Mouse (Mus musculus) CD8-positive naive resting alpha-beta T cell, adult 2 months (primary cell): Measurements from ENCODE around the gene Cdc20b.
"Not testable (repeated sequence)": the region's sequence is repeated elsewhere in the genome, so short reads cannot be mapped to it uniquely, and the experiment has no call there.

ENCODE experiments used
- DNase-seq, 2 experiments: peaks; one replicate each; pipeline ENCODE4 v3.0.0; 2022; ENCODE audit warnings: low read depth in 2 of 2, low spot score in 2 of 2

Cdc20b gene

DNA sequence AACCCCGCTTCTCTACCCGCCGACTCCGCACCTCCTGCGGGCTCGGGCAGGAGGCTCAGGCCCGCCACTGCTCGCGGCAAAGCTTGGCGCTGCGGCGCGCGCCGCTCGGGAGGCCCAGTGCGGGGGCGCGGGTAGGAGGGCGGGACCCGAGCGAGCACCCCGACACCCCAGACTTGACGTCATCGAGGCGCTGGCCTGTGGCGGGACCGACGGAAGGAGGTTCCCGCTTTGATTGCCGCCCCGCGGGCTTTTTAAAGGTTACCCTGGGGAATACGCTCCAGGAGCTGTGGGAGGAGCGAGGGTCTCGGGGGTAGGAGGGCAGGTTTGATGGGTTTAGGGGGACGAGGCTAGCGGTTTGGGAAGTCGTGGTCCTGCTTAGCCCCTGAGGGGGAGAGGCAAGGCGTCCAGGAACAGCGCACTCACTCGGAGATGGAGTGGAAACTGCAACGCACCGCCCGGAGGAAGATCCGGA, at the start of gene Cdc20b:
TSS of gene Cdc20b (plus strand) at position 162 of the 472 bp plus-strand sequence.
- DNase-seq, result peak; percentile 65 to 76

- no peak for DNase-seq
Observed at GRCm38 (mm10) chr13:112985605-112986450, 49.1 kb upstream of the Cdc20b start.

DNA sequence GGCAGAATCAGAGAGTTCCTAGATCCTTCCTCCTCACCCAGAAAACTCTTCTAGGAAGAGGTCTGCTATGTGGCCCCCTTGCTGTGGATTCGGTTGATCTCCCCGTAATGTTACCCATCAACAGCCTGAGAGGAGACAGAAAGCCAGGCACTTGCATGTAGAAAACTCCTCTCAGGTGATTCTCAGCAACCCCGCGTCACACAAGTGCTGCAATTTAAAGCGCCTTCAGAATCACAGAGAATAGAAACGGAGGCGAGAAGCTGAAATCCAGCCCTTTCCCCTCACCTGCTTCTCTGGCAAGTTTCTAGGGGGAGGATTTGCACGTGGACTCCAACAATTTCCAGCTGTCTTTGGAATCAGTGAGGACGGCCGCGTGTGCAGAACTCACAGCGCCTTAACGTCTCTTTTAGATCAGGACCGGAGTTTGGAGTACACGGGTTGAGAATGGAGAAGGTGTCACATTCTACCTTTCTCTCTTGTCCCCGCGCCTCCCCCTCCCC, 48.4 kb upstream of the Cdc20b start:
- no peak for DNase-seq

- DNase-seq, result peak; percentile 82 to 85
Observed at GRCm38 (mm10) chr13:112987532-112987943, 47.4 kb upstream of the Cdc20b start, which contains the start of gene Ccno. TSS of gene Ccno (plus strand) at chr13:112987802.

GRCm38 (mm10) chr13:112987991-112988390, 46.9 kb upstream of the Cdc20b start:
- DNase-seq, result no peak

GRCm38 (mm10) chr13:112988866-112989265, 46.0 kb upstream of the Cdc20b start:
- DNase-seq, result no peak

DNA sequence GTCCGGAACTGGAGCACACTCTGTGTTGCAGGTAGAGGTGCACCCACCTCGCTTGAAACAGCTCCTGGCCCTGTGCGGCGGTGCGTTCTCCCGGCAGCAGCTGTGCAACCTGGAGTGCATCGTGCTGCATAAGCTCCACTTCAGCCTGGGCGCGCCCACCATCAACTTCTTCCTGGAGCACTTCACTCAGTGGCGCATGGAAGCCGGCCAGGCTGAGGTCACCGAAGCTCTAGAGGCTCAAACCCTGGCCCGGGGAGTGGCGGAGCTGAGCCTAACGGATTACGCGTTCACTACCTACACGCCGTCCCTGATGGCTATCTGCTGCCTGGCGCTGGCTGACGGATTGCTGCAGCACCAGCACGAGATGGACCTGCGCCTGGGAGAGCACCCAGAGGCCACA, 45.4 kb upstream of the Cdc20b start:
- no peak for DNase-seq

- no peak for DNase-seq
Observed at GRCm38 (mm10) chr13:112990346-112990745, 44.6 kb upstream of the Cdc20b start.

DNA sequence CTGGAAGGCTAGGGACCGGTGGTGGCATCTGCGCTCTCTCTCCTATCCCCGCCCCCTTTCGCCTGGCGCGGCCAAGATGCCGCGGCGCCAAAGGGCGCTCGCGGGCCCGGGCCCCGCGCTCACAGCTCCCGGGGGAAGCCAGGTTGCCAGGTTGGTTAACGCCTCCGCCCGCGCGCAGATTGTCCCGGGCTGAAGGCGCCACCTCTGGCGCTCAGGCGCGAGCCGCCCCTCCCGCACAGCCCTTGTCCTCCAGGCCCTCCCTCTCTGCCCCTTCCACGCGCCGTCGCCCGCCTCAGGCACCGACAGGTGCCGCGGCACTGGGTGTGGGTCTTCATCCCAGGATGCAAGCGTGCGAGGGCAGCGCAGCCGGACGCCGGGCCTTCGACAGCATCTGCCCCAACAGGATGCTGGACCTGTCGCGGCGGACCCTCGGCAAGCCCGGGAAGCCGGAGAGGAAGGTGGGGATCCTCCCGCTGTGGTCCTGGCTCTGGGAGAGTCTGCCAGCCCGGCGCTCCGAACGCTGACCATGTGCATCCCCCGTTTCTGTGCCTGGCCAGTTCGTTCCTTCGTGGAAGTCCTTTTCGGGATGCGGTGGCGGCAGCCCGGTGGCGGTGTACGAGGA, 41.3 kb upstream of the Cdc20b start, which contains the start of gene Mcidas:
TSS of gene Mcidas (plus strand) at position 315 of the 622 bp plus-strand sequence.
- no peak for DNase-seq

GRCm38 (mm10) chr13:112994191-112994590, 40.7 kb upstream of the Cdc20b start:
- DNase-seq, result peak; percentile 54 to 68

DNA sequence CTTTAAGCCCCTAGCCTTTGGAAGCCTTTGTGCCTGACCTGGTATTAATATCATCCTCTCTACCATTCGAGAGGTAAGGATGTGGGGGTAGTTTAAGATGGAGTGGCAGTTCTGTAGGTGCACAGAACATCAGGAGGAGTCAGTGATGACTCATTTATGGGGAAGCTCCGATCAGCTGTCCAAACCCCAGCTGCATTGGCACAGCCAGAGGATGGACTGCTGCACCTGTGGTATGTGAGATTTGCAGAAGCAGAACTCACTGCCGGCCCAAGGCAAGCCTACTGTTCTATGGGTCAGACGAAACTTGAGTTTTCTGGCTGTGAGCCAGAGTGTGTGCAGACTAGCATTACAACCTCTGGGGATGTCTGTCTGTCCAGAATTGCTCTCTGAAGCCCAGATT, 38.5 kb upstream of the Cdc20b start:
- DNase-seq, result no peak

GRCm38 (mm10) chr13:112997369-112997768, 37.5 kb upstream of the Cdc20b start:
- DNase-seq, result no peak

DNA sequence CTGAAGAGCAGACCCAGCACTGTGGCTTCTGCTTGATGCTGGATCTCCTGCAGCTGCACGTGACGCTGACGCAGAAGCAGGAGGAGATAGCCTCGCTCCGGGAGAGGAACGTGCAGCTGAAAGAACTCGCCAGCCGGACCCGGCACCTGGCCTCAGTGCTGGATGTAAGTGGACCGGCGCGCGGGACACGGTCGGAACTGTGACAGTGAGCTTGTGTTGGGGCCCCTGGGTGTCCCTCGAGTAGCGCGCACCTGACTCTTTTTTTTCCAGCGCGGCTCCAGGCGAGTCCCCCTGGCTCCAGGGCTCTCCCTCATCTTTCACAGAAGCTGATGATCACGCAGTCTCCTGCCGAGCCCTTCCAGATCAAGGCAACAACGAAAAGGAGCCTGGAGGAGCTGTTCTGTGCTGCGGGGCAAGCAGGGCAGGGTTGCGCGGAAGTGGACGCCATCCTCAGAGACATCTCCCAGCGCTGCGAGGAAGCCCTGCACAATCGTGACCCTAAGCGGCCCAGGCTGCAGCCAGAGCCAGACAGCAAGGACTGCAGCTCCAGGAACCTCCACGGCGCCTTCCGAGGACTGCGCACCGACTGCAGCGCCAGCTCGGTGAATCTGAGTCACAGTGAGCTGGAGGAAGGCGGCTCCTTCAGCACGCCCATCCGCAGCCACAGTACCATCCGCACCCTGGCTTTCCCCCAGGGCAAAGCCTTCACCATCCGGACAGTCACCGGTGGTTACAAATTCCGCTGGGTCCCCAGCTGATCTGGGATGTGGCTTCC, 36.3 kb upstream of the Cdc20b start:
- no peak for DNase-seq

DNA sequence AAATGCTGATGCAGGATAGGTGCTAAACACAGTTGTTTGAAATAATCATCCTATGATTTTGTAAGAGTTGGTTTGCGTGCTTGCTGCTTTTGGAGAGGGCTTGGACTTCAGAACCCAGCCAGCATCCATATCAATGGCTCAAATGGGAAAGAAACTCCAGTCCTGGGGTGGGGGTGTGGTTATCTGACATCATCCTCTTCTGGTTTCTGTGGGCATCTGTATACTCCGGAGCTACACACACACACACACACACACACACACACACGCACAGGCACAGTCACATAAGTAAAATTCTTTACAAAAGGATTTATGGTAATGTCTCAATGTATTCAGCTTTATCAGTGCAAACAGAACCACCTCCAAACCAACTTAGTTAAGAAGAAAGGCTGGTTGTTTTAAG, 34.8 kb upstream of the Cdc20b start:
- DNase-seq, result no peak

GRCm38 (mm10) chr13:113000576-113001318, 34.2 kb upstream of the Cdc20b start:
- no peak for DNase-seq

GRCm38 (mm10) chr13:113012683-113013082, 22.2 kb upstream of the Cdc20b start:
- DNase-seq, result no peak

DNA sequence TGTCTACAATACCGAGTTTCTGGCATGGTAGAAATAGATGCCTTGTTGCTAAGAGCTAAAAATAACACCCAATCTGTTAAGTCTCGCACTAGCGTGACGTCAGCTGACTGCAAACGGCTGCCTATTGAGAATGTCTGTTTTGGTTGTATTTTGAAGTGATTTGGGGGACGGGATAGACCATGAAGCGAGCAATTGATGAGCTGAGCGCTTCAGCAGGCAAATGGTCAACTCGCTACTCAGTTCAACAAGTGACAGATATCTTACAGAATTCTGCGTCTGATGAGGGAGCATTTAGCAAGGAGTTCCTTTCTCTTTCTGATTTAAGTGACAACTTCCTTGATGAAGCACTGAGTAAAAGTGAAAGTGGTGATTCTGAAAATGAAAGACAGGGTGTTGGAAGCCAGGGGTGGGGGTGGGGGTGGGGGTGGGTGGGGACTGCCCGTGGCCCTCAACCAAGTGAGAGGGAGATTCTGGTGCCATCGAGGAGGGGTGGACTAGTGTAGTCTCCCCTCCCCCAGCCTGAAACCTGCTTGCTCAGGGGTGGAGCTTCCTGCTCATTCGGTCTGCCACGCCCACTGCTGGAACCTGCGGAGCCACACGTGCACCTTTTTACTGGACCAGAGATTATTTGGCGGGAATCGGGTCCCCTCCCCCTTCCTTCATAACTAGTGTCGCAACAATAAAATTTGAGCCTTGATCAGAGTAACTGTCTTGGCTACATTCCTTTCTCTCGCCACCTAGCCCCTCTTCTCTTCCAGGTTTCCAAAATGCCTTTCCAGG, 21.5 kb upstream of the Cdc20b start:
- DNase-seq, result not testable (repeated sequence)

DNA sequence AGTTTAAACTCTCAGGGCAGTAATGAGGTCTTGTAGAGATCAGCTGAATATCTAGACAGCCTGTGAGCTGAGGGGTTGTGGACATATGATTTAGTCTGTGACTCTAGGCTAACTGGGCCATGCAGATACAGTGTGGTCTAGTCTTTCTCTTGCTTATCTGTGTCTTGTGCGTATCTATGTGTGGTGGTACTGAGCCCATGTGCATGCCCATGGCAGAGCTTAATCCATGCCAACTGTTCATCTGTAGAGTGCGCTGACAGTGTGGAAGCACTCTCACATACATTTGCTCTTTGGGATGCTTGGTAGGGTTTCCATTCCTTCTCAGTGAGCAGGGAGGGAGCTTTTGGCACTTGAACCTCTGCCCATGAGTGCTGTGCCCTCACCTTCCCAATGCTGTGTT, 13.4 kb upstream of the Cdc20b start:
- DNase-seq, result no peak

DNA sequence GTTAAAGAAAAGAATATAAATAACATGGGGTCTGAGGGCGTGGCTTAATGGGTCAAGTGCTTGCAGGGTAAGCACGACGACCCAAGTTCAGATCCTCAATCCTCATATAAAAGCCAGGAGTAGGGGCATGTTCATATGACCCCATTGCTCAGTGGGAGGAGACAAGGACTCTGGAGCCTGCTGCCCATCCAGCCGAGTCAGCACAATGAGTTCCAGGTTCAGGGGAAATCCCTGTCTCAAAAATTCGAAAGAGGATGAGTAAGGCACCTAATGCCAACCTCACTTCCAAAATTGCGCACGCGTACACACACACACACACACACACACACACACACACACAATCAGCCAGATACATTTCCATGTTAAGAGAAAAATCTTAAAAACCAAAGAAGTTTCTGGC, 12.4 kb upstream of the Cdc20b start:
- DNase-seq, result no peak
